Mouse (Mus musculus): ENCODE data around the gene Inpp5d. TPM values are rescaled to one million over a fixed set of nuclear protein-coding genes. Genes with fewer than 3 reads are reported as not detected.

Gene Inpp5d
- total and polyA plus RNA-seq, 2 experiments from 2014 or later, result 3.1 to 6.4 TPM

GRCm38 (mm10) chr1:87660740-87661139 is 40.6 kb downstream of the Inpp5d start:
- Histone ChIP-seq H3K4me3 (ENCODE audit: low read depth, low read length) (no peak overlapping the region), H3K4me1 (ENCODE audit: insufficient read depth, low read length) (peaks cover 8% of the 10 kb centered on the region; the same call in 1 of the 2 replicates), H3K27ac (ENCODE audit: low read depth, low read length) (no peak overlapping the region), H3K4me2 (ENCODE audit: low read depth, low read length, poor library complexity, severe bottlenecking) (no peak overlapping the region), H3K36me3 (ENCODE audit: insufficient read depth, low read length) (no peaks in the 10 kb centered on the region), H3K27me3 (ENCODE audit: insufficient read depth, low read length) (no peaks in the 10 kb centered on the region), H3K9me3 (ENCODE audit: low read length) (no peaks in the 10 kb centered on the region), H3K9ac (replicated peaks; ENCODE audit: low read length, poor library complexity, severe bottlenecking) (no peak overlapping the region)
- DNase-seq (ENCODE audit: low spot score) (no peak), ATAC-seq (ENCODE audit: low FRiP score) (no peak)
- TF ChIP-seq CTCF (IDR thresholded peaks at IDR 0.05), result no peak
- 84% methylated on average over 1 of the region's 1 CpGs for WGBS

GRCm38 (mm10) chr1:87663992-87664391 is 43.9 kb downstream of the Inpp5d start:
- Histone ChIP-seq H3K9me3 (ENCODE audit: low read length) (no peaks in the 10 kb centered on the region), H3K27ac (ENCODE audit: low read depth, low read length) (no peak overlapping the region), H3K36me3 (ENCODE audit: insufficient read depth, low read length) (no peaks in the 10 kb centered on the region), H3K4me2 (ENCODE audit: low read depth, low read length, poor library complexity, severe bottlenecking) (no peak overlapping the region), H3K9ac (replicated peaks; ENCODE audit: low read length, poor library complexity, severe bottlenecking) (no peak overlapping the region), H3K27me3 (ENCODE audit: insufficient read depth, low read length) (no peaks in the 10 kb centered on the region), H3K4me3 (ENCODE audit: low read depth, low read length) (no peak overlapping the region), H3K4me1 (ENCODE audit: insufficient read depth, low read length) (no peaks in the 10 kb centered on the region)
- ATAC-seq (ENCODE audit: low FRiP score) (no peak), DNase-seq (ENCODE audit: low spot score) (no peak)
- TF ChIP-seq CTCF (IDR thresholded peaks at IDR 0.05), result peak; percentile 43
- WGBS, result 84% methylated on average over 2 of the region's 2 CpGs

- no peak overlapping the region for H3K9ac ChIP-seq (replicated peaks; ENCODE audit: low read length, poor library complexity, severe bottlenecking)
- ATAC-seq (ENCODE audit: low FRiP score) (no peak), DNase-seq (ENCODE audit: low spot score) (no peak)
- H3K27me3 ChIP-seq (ENCODE audit: insufficient read depth, low read length), result no peaks in the 10 kb centered on the region
- TF ChIP-seq CTCF (IDR thresholded peaks at IDR 0.05), result no peak
- H3K9me3 ChIP-seq (ENCODE audit: low read length), result no peaks in the 10 kb centered on the region
- no peaks in the 10 kb centered on the region for H3K4me1 ChIP-seq (ENCODE audit: insufficient read depth, low read length)
- no peaks in the 10 kb centered on the region for H3K36me3 ChIP-seq (ENCODE audit: insufficient read depth, low read length)
- H3K27ac ChIP-seq (ENCODE audit: low read depth, low read length), result no peak overlapping the region
- H3K4me2 ChIP-seq (ENCODE audit: low read depth, low read length, poor library complexity, severe bottlenecking), result no peak overlapping the region
- H3K4me3 ChIP-seq (ENCODE audit: low read depth, low read length), result no peak overlapping the region
- WGBS, result 55% methylated on average over 1 of the region's 1 CpGs
Measured at GRCm38 (mm10) chr1:87667006-87667405, 46.9 kb downstream of the Inpp5d start.

- Histone ChIP-seq H3K9me3 (ENCODE audit: low read length) (no peaks in the 10 kb centered on the region), H3K4me3 (ENCODE audit: low read depth, low read length) (no peak overlapping the region), H3K36me3 (ENCODE audit: insufficient read depth, low read length) (no peaks in the 10 kb centered on the region), H3K27me3 (ENCODE audit: insufficient read depth, low read length) (no peaks in the 10 kb centered on the region), H3K27ac (ENCODE audit: low read depth, low read length) (no peak overlapping the region), H3K4me1 (ENCODE audit: insufficient read depth, low read length) (no peaks in the 10 kb centered on the region), H3K4me2 (ENCODE audit: low read depth, low read length, poor library complexity, severe bottlenecking) (no peak overlapping the region), H3K9ac (replicated peaks; ENCODE audit: low read length, poor library complexity, severe bottlenecking) (no peak overlapping the region)
- no peak for TF ChIP-seq CTCF (IDR thresholded peaks at IDR 0.05)
- WGBS, result 92% methylated on average over 7 of the region's 7 CpGs
- no peak for DNase-seq (ENCODE audit: low spot score)
- no peak for ATAC-seq (ENCODE audit: low FRiP score)
Measured at GRCm38 (mm10) chr1:87668300-87668699, 48.2 kb downstream of the Inpp5d start.

GRCm38 (mm10) chr1:87671483-87671882 is 51.4 kb downstream of the Inpp5d start:
- Histone ChIP-seq H3K4me2 (ENCODE audit: low read depth, low read length, poor library complexity, severe bottlenecking) (no peak overlapping the region), H3K27me3 (ENCODE audit: insufficient read depth, low read length) (no peaks in the 10 kb centered on the region), H3K27ac (ENCODE audit: low read depth, low read length) (no peak overlapping the region), H3K9me3 (ENCODE audit: low read length) (no peaks in the 10 kb centered on the region), H3K36me3 (ENCODE audit: insufficient read depth, low read length) (no peaks in the 10 kb centered on the region), H3K4me1 (ENCODE audit: insufficient read depth, low read length) (no peaks in the 10 kb centered on the region), H3K4me3 (ENCODE audit: low read depth, low read length) (no peak overlapping the region), H3K9ac (replicated peaks; ENCODE audit: low read length, poor library complexity, severe bottlenecking) (no peak overlapping the region)
- DNase-seq (ENCODE audit: low spot score) (peak; percentile 10), ATAC-seq (ENCODE audit: low FRiP score) (no peak)
- 48% methylated on average over 4 of the region's 4 CpGs for WGBS
- TF ChIP-seq CTCF (IDR thresholded peaks at IDR 0.05), result no peak

GRCm38 (mm10) chr1:87673822-87674604 is 53.9 kb downstream of the Inpp5d start:
- Histone ChIP-seq H3K4me3 (ENCODE audit: low read depth, low read length) (no peak overlapping the region), H3K9ac (replicated peaks; ENCODE audit: low read length, poor library complexity, severe bottlenecking) (no peak overlapping the region), H3K4me1 (ENCODE audit: insufficient read depth, low read length) (no peaks in the 10 kb centered on the region), H3K4me2 (ENCODE audit: low read depth, low read length, poor library complexity, severe bottlenecking) (no peak overlapping the region), H3K36me3 (ENCODE audit: insufficient read depth, low read length) (no peaks in the 10 kb centered on the region), H3K27ac (ENCODE audit: low read depth, low read length) (no peak overlapping the region), H3K9me3 (ENCODE audit: low read length) (no peaks in the 10 kb centered on the region), H3K27me3 (ENCODE audit: insufficient read depth, low read length) (no peaks in the 10 kb centered on the region)
- no peak for ATAC-seq (ENCODE audit: low FRiP score)
- 76% methylated on average over 9 of the region's 9 CpGs for WGBS
- no peak for TF ChIP-seq CTCF (IDR thresholded peaks at IDR 0.05)
- no peak for DNase-seq (ENCODE audit: low spot score)

All from midbrain, postnatal 0 days (tissue).